Mouse (Mus musculus) neural tube, embryonic 14.5 days (tissue): Measurements from ENCODE around the gene Bcas3. TPM values are rescaled to one million over a fixed set of nuclear protein-coding genes. Genes with fewer than 3 reads are reported as not detected.

Experiments
- ATAC-seq: fragments of 200-750 bp; cut with Nextera tagmentation; 2 replicates; pipeline ENCODE4 v1.8.0; 2017; ENCODE audit warnings: low read depth, mild to moderate bottlenecking, moderate TSS enrichment, moderate library complexity
- H3K27ac ChIP-seq: fragments of 300-500 bp; sonication (generic); 2 replicates; pipeline ENCODE4 v1.5.1; 2014; ENCODE audit warnings: low read depth, mild to moderate bottlenecking, control low read depth, low read length, moderate library complexity, mixed read lengths
- H3K27me3 ChIP-seq: fragments of 300-500 bp; sonication (generic); 2 replicates; pipeline ENCODE4 v1.6.1; 2014; ENCODE audit warnings: low read length; ENCODE audit not compliant: control insufficient read depth, insufficient read depth
- H3K36me3 ChIP-seq: fragments of 300-500 bp; sonication (generic); 2 replicates; pipeline ENCODE4 v1.6.1; 2014; ENCODE audit warnings: low read length, mixed read lengths; ENCODE audit not compliant: control insufficient read depth, insufficient read depth
- H3K4me1 ChIP-seq: fragments of 300-500 bp; sonication (generic); 2 replicates; pipeline ENCODE4 v1.6.1; 2014; ENCODE audit warnings: low read length; ENCODE audit not compliant: control insufficient read depth, insufficient read depth
- H3K4me2 ChIP-seq: fragments of 300-500 bp; sonication (generic); 2 replicates; pipeline ENCODE4 v1.6.1; 2014; ENCODE audit warnings: mild to moderate bottlenecking, low read depth, low read length, control low read depth
- H3K4me3 ChIP-seq: fragments of 300-500 bp; sonication (generic); 2 replicates; pipeline ENCODE4 v1.5.1; 2014; ENCODE audit warnings: low read depth, low read length, control low read depth, mixed read lengths
- H3K9ac ChIP-seq: fragments of 300-500 bp; sonication (generic); replicated peaks from 2 replicates; pipeline ENCODE4 v1.6.1; 2014; ENCODE audit warnings: low read depth, mild to moderate bottlenecking, control low read depth, low read length, mixed read lengths
- H3K9me3 ChIP-seq: fragments of 300-500 bp; sonication (generic); 2 replicates; pipeline ENCODE4 v1.6.1; 2016; ENCODE audit warnings: low read length; ENCODE audit not compliant: control insufficient read depth
- WGBS: fragments of 180-500 bp; shearing (Covaris S2); extraction: QIAGEN DNeasy Blood & Tissue Kit; methylation state at CpG from one replicate; pipeline ENCODE4 v1.1.7; 2014; 5-methylcytosine and 5-hydroxymethylcytosine counted together
- polyA plus RNA-seq: library from polyadenylated mRNA; unstranded; fragments of >200 nt; fragmentation: Nextera tagmentation; extraction: Ambion mirVana; gene quantifications from 2 replicates; pipeline ENCODE4 v1.2.1, GENCODE M21; 2014

Gene Bcas3
- polyA plus RNA-seq, 1 experiment from 2014 or later, result 30.9 TPM

GRCm38 (mm10) chr11:85361621-85362020 lies 8.7 kb downstream of the Bcas3 start:
- no peak overlapping the region for H3K27ac ChIP-seq
- WGBS, result 86% methylated on average over 8 of the region's 8 CpGs

GRCm38 (mm10) chr11:85366168-85366567 lies 13.2 kb downstream of the Bcas3 start:
- no peak overlapping the region for H3K4me3 ChIP-seq
- H3K4me1 ChIP-seq, result no peaks in the 10 kb centered on the region
- no peaks in the 10 kb centered on the region for H3K27me3 ChIP-seq
- H3K36me3 ChIP-seq, result peaks cover 12% of the 10 kb centered on the region; the same call in 1 of the 2 replicates
- H3K4me2 ChIP-seq, result no peak overlapping the region
- WGBS, result 91% methylated on average over 3 of the region's 3 CpGs
- H3K9me3 ChIP-seq, result no peaks in the 10 kb centered on the region
- ATAC-seq, result no peak
- H3K9ac ChIP-seq, result no peak overlapping the region
- no peak overlapping the region for H3K27ac ChIP-seq

More at GRCm38 (mm10) chr11:85361621-85362020, 8.7 kb downstream of the Bcas3 start:
- ATAC-seq, result no peak
- Histone ChIP-seq H3K36me3 (peaks cover 9% of the 10 kb centered on the region; the same call in 1 of the 2 replicates), H3K4me2 (no peak overlapping the region), H3K9ac (no peak overlapping the region), H3K4me1 (no peaks in the 10 kb centered on the region), H3K27me3 (no peaks in the 10 kb centered on the region), H3K9me3 (no peaks in the 10 kb centered on the region), H3K4me3 (no peak overlapping the region)

- Histone ChIP-seq H3K4me3 (no peak overlapping the region), H3K27me3 (no peaks in the 10 kb centered on the region), H3K9ac (no peak overlapping the region), H3K9me3 (no peaks in the 10 kb centered on the region), H3K4me1 (no peaks in the 10 kb centered on the region), H3K36me3 (peaks cover 12% of the 10 kb centered on the region; the same call in 1 of the 2 replicates), H3K4me2 (no peak overlapping the region), H3K27ac (no peak overlapping the region)
- WGBS, result 68% methylated on average over 3 of the region's 3 CpGs
- no peak for ATAC-seq
These were observed 14.9 kb downstream of the Bcas3 start for GRCm38 (mm10) chr11:85367823-85368222.

- H3K9ac ChIP-seq, result no peak overlapping the region
- H3K4me2 ChIP-seq, result no peak overlapping the region
- ATAC-seq, result no peak
- no peaks in the 10 kb centered on the region for H3K4me1 ChIP-seq
- H3K27ac ChIP-seq, result no peak overlapping the region
- WGBS, result 92% methylated on average over 3 of the region's 3 CpGs
- no peaks in the 10 kb centered on the region for H3K9me3 ChIP-seq
- H3K36me3 ChIP-seq, result no peaks in the 10 kb centered on the region
- H3K27me3 ChIP-seq, result no peaks in the 10 kb centered on the region
- no peak overlapping the region for H3K4me3 ChIP-seq
These were observed 26.1 kb downstream of the Bcas3 start for GRCm38 (mm10) chr11:85379091-85379490.

- Histone ChIP-seq H3K9ac (no peak overlapping the region), H3K36me3 (no peaks in the 10 kb centered on the region), H3K4me3 (no peak overlapping the region), H3K27me3 (no peaks in the 10 kb centered on the region), H3K4me1 (no peaks in the 10 kb centered on the region), H3K27ac (no peak overlapping the region), H3K9me3 (no peaks in the 10 kb centered on the region), H3K4me2 (no peak overlapping the region)
- no peak for ATAC-seq
- WGBS, result 14% methylated on average over 1 of the region's 1 CpGs
These were observed 27.1 kb downstream of the Bcas3 start for GRCm38 (mm10) chr11:85380046-85380445.

GRCm38 (mm10) chr11:85382055-85382454 lies 29.1 kb downstream of the Bcas3 start:
- Histone ChIP-seq H3K4me2 (no peak overlapping the region), H3K4me1 (no peaks in the 10 kb centered on the region), H3K4me3 (no peak overlapping the region), H3K27me3 (no peaks in the 10 kb centered on the region), H3K9ac (no peak overlapping the region), H3K9me3 (no peaks in the 10 kb centered on the region), H3K36me3 (no peaks in the 10 kb centered on the region), H3K27ac (no peak overlapping the region)
- ATAC-seq, result no peak
- 16% methylated on average over 4 of the region's 4 CpGs for WGBS

- Histone ChIP-seq H3K4me3 (no peak overlapping the region), H3K27ac (no peak overlapping the region), H3K27me3 (no peaks in the 10 kb centered on the region), H3K4me2 (no peak overlapping the region), H3K9me3 (no peaks in the 10 kb centered on the region), H3K9ac (no peak overlapping the region), H3K4me1 (no peaks in the 10 kb centered on the region), H3K36me3 (no peaks in the 10 kb centered on the region)
- 86% methylated on average over 7 of the region's 7 CpGs for WGBS
- ATAC-seq, result no peak
These were observed 31.2 kb downstream of the Bcas3 start for GRCm38 (mm10) chr11:85383975-85384821.

- H3K4me2 ChIP-seq, result no peak overlapping the region
- no peaks in the 10 kb centered on the region for H3K9me3 ChIP-seq
- H3K9ac ChIP-seq, result no peak overlapping the region
- no peak overlapping the region for H3K4me3 ChIP-seq
- no peaks in the 10 kb centered on the region for H3K4me1 ChIP-seq
- no peaks in the 10 kb centered on the region for H3K36me3 ChIP-seq
- no peaks in the 10 kb centered on the region for H3K27me3 ChIP-seq
- no peak for ATAC-seq
- 31% methylated on average over 12 of the region's 12 CpGs for WGBS
- H3K27ac ChIP-seq, result no peak overlapping the region
These were observed 39.4 kb downstream of the Bcas3 start for GRCm38 (mm10) chr11:85392179-85392863.

GRCm38 (mm10) chr11:85392864-85393220 lies 39.9 kb downstream of the Bcas3 start:
- Histone ChIP-seq H3K4me3 (no peak overlapping the region), H3K9ac (no peak overlapping the region), H3K4me2 (no peak overlapping the region), H3K27me3 (no peaks in the 10 kb centered on the region), H3K4me1 (no peaks in the 10 kb centered on the region), H3K9me3 (no peaks in the 10 kb centered on the region), H3K27ac (no peak overlapping the region), H3K36me3 (no peaks in the 10 kb centered on the region)
- WGBS, result 37% methylated on average over 9 of the region's 9 CpGs
- no peak for ATAC-seq
